Mouse (Mus musculus) E14TG2a.4 (cell line): ENCODE results near the gene Rgs9.
A peak's percentile ranks its signal among the peaks of the same experiment; 100 is the strongest.
"Not testable (repeated sequence)": the region's sequence is repeated elsewhere in the genome, so short reads cannot be mapped to it uniquely, and the experiment has no call there.

Experiments
- H3K27me3 ChIP-seq: 2 replicates; pipeline ENCODE4 v1.6.1; 2014; ENCODE audit warnings: low read length, control low read depth; ENCODE audit not compliant: insufficient read depth
- H3K36me3 ChIP-seq: 2 replicates; pipeline ENCODE4 v1.6.1; 2014; ENCODE audit warnings: low read length, control low read depth; ENCODE audit not compliant: insufficient read depth
- H3K4me1 ChIP-seq: replicated peaks from 2 replicates; pipeline ENCODE4 v1.6.1; 2014; ENCODE audit warnings: low read depth, low read length, control low read depth
- H3K4me3 ChIP-seq: replicated peaks from 2 replicates; pipeline ENCODE4 v1.5.1; 2014; ENCODE audit warnings: mild to moderate bottlenecking, low read length
- H3K9me3 ChIP-seq: 2 replicates; pipeline ENCODE4 v1.6.1; 2014; ENCODE audit warnings: low read length, control low read depth
- CTCF ChIP-seq: conservative IDR thresholded peaks from 2 replicates; pipeline ENCODE4 v1.5.1; 2014; ENCODE audit warnings: low read length
- NANOG ChIP-seq: IDR thresholded peaks from 2 replicates; pipeline ENCODE4 v1.6.1; 2014; ENCODE audit warnings: borderline replicate concordance, low read length, mixed read lengths
- POU5F1 ChIP-seq: IDR thresholded peaks from 2 replicates; pipeline ENCODE4 v1.6.1; 2014; ENCODE audit warnings: low read length, borderline replicate concordance

The Rgs9 gene

DNA sequence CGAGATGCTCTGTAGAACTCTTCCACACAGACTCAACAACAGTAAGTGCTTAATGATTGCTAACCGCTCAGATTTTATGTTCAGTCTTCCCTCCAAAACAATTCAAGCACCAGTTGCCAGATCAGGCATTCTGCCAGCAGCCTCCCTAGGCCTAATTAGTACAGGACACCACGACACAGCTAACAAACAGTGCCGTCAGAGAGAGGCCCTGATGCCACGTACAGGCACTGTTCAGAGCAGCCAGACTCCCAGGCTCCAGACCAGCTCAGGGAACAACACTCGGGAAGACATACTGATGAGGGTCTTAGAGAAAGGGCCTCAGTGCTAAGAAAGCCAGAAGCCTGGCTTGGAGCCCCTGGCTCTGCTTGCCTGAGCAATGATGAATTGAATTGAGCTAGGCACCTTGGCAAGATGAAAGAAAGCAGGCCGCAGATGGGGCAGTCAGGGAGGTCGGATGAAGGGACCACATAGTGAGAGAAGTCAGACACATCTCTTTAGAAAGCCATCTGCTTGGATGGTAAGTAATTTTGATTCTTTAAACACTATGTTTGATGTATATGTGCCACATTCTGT lies 22.5 kb upstream of the Rgs9 start:
- no peaks in the 10 kb centered on the region for H3K36me3 ChIP-seq
- TF ChIP-seq NANOG (no peak), POU5F1 (no peak), CTCF (no peak)
- H3K4me3 ChIP-seq: no peak overlapping the region
- no peaks in the 10 kb centered on the region for H3K27me3 ChIP-seq
- no peaks in the 10 kb centered on the region for H3K4me1 ChIP-seq
- peaks cover 15% of the 10 kb centered on the region for H3K9me3 ChIP-seq

DNA sequence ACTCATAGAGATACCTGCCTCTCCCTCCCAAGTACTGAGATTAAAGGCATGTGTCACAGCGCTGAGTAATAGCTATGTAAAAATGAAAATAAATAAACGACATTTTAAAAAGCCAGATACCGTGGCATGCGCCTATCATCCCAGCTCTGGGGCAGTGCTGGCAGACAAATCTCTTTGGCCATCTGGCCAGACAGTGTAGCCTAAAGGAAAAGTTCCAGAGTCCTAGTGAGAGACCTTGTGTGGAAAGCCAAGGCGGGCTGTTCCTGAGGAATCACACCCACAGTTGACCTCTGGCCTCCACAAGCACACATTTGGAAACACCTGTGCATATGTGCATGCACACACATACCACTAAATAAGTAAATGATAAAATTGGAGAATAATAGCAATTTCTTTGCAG lies 22.0 kb upstream of the Rgs9 start:
- Histone ChIP-seq H3K27me3 (no peaks in the 10 kb centered on the region), H3K4me1 (no peaks in the 10 kb centered on the region), H3K9me3 (peaks cover 20% of the 10 kb centered on the region), H3K36me3 (no peaks in the 10 kb centered on the region), H3K4me3 (no peak overlapping the region)
- TF ChIP-seq POU5F1 (no peak), NANOG (no peak), CTCF (no peak)

DNA sequence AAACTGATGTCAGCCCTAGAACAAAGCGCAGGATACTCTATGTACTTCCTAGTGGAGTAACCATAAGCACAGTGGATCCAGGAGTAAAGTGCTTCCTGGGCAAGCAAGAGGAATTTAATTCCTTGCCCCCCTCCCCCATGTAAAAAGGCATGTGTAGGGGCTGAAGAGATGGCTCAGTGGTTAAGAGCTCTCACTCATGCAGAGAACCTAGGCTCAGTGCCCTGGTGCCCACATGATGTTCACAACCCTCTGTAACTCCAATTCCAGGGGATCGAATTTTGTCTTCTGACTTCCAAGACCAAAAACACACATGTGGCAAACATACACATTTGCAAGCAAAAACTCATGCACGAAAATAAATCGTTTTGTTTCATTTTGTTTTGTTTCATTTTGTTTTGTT lies 21.5 kb upstream of the Rgs9 start:
- TF ChIP-seq POU5F1 (no peak), NANOG (no peak), CTCF (no peak)
- no peaks in the 10 kb centered on the region for H3K36me3 ChIP-seq
- peaks cover 22% of the 10 kb centered on the region for H3K9me3 ChIP-seq
- no peaks in the 10 kb centered on the region for H3K27me3 ChIP-seq
- H3K4me1 ChIP-seq: no peaks in the 10 kb centered on the region
- H3K4me3 ChIP-seq: no peak overlapping the region

DNA sequence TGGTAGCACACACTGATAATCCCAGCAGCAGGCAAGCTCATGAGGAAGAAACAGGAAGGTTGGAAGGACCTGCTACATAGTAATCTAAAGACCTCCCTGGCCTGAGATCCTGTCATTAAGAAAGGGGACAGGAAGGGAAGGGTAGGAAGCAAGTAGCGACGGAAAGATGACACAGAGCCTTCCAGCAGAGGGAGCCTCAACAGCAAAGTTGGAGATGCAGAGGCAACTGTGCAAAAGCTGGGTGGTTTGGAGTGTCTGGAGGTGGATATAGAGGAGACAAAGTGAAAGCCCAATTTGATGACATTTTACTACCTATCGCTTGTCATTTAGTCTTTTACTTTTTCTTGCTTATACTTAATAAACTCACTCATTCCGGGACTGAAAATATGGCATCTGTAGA lies 19.0 kb upstream of the Rgs9 start:
- Histone ChIP-seq H3K4me1 (no peaks in the 10 kb centered on the region), H3K27me3 (no peaks in the 10 kb centered on the region), H3K36me3 (no peaks in the 10 kb centered on the region), H3K4me3 (no peak overlapping the region), H3K9me3 (peaks cover 22% of the 10 kb centered on the region)
- TF ChIP-seq NANOG: no peak
- TF ChIP-seq CTCF: no peak
- TF ChIP-seq POU5F1: no peak

DNA sequence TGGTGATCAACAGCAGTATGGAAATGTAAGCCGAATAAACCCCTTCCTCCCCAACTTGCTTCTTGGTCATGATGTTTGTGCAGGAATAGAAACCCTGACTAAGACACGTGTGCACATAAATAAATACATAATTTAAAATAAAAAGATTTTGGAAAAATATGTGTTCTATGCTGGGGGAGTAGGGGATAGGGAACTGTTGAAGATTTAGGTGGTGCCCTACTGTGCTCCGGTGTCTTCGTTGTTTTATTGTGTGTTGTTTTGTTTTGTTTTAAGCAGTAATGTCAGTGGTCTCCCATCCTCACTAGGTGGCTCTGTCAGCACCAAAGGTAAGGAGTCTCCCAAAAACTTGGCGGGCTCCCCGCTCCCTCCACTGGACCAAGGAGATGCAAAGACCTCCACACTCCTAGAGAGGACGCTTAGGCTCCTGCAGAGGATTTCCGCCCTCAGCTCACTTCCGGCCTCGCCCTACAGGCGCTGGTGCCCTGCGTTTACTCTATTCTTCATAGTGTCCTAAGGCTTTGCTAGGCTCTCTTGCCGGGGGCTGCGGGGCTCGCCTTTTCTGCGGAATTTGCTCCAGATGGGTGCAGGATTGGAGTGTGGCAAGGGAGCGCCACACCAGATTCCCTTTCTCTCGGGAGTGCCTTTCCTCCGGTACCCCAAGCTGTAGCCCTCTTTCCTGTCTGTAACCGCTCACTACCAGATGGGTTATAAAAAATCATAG lies 14.1 kb upstream of the Rgs9 start:
- no peak for TF ChIP-seq CTCF
- no peak for TF ChIP-seq POU5F1
- TF ChIP-seq NANOG: no peak
- Histone ChIP-seq H3K36me3 (no peaks in the 10 kb centered on the region), H3K4me3 (peak overlapping the region; percentile 70), H3K9me3 (peaks cover 25% of the 10 kb centered on the region), H3K4me1 (no peaks in the 10 kb centered on the region), H3K27me3 (no peaks in the 10 kb centered on the region)

DNA sequence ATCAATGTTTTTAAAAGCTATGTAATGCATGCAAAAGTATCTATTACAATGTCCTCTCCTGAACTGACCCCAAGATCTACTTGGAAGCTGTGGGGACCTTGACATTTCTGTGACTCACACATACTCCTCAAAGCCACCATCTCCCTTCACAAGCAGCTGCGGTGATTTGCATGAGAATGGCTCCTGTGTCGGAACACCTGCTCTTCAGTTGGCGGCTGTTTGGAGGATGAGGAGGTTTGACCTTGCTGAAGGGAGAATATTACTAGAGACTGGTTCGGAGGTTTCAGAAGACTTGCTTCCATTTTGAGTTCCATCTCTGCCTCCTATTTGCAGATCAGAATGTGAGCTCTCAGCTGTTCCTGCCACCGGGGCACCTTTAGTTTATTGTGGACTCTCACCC lies 7.8 kb upstream of the Rgs9 start:
- Histone ChIP-seq H3K4me1 (no peaks in the 10 kb centered on the region), H3K27me3 (no peaks in the 10 kb centered on the region), H3K36me3 (no peaks in the 10 kb centered on the region), H3K9me3 (peaks cover 27% of the 10 kb centered on the region), H3K4me3 (no peak overlapping the region)
- TF ChIP-seq POU5F1: no peak
- TF ChIP-seq NANOG: no peak
- no peak for TF ChIP-seq CTCF

DNA sequence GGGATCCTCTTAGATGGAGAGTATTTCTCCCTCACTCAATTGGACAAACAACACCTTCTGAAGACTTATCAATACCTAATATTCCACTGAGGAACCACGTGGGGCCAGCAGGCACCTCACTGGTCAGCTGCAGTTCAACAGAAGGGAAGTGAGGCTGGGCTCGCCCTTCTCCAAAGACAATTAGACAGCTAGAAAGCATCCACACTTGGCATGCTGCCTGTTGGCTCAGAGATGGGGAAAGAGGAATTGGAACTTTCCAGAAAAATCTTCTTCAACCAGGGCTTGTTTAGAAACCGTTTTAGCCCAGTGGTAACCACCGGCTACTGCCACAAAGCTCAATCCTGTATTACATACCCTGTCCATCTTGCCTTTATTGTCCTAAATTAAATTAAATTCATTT lies 4.4 kb upstream of the Rgs9 start:
- Histone ChIP-seq H3K36me3 (no peaks in the 10 kb centered on the region), H3K27me3 (peaks cover 4% of the 10 kb centered on the region), H3K4me3 (no peak overlapping the region), H3K9me3 (peaks cover 25% of the 10 kb centered on the region), H3K4me1 (peaks cover 4% of the 10 kb centered on the region)
- TF ChIP-seq NANOG (no peak), CTCF (no peak), POU5F1 (no peak)

DNA sequence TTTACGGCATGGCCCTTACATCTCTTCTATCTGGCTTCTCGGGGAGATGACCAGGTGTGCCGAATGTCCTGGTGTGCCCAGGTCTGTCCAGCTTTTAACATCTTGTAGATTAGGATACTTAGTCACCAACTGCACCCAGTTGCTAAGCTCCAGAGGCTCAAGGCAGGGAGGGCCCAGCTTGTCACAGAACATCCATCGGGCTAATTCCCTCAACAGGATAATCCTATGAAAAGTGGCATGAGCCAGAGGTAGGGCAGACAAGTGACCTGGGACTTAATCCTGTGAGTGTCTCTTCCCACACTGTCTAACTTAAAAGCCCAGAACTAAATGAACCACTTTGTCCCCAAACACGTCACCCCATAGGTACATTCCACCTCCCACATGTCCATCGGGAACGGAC lies 898 bp downstream of the Rgs9 start:
- H3K4me1 ChIP-seq: peaks cover 4% of the 10 kb centered on the region
- TF ChIP-seq NANOG (no peak), CTCF (no peak), POU5F1 (no peak)
- no peak overlapping the region for H3K4me3 ChIP-seq
- peaks cover 28% of the 10 kb centered on the region for H3K27me3 ChIP-seq
- no peaks in the 10 kb centered on the region for H3K36me3 ChIP-seq
- no peaks in the 10 kb centered on the region for H3K9me3 ChIP-seq

DNA sequence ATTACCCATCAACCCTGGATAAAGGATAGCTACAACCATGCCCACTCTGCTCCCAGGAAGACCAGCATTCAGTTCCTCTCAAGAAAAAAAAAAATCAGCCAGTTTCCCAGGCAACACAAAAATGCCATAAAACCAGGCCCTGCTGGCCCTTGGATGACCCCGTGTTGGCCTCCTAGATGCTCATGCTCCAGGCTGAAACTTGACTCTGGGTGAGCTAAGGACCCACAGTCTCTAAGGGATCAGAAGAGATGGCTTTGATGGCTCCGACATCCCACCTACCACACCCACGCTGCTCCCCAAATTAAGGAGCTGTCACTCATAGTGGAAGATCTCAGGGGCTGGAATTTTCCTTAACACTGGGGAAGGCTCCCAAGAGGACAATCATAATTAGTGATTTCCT lies 5.9 kb downstream of the Rgs9 start:
- no peaks in the 10 kb centered on the region for H3K36me3 ChIP-seq
- TF ChIP-seq POU5F1 (no peak), CTCF (no peak), NANOG (no peak)
- no peaks in the 10 kb centered on the region for H3K9me3 ChIP-seq
- H3K27me3 ChIP-seq: peaks cover 21% of the 10 kb centered on the region
- H3K4me3 ChIP-seq: no peak overlapping the region
- peaks cover 2% of the 10 kb centered on the region; the same call in 1 of the 2 replicates for H3K4me1 ChIP-seq

DNA sequence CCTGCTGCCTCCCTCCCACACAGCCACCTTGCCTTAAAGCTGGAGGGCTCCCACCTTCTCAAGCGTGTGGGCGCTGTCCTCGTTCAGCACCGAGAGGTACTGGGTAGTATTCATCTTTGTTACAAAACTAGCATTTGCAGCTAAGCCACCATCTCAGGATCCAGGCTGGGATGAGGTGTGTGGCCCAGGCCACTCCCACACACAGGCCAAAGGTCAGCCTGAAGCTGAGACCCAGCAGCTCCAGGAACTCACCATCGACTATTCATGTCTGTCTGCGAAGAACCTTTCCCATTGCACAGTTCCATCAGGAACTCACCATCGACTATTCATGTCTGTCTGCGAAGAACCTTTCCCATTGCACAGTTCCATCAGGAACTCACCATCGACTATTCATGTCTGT lies 8.6 kb downstream of the Rgs9 start:
- not testable (repeated sequence) for H3K4me1 ChIP-seq, H3K9me3 ChIP-seq, H3K36me3 ChIP-seq, H3K27me3 ChIP-seq
- peak overlapping the region; percentile 62 for H3K4me3 ChIP-seq
